Mouse (Mus musculus) E14TG2a.4 (cell line): ENCODE results near the gene Tor4a.

Experiments
- H3K27me3 ChIP-seq: 2 replicates; pipeline ENCODE4 v1.6.1; 2014; ENCODE audit warnings: low read length, control low read depth; ENCODE audit not compliant: insufficient read depth
- H3K36me3 ChIP-seq: 2 replicates; pipeline ENCODE4 v1.6.1; 2014; ENCODE audit warnings: low read length, control low read depth; ENCODE audit not compliant: insufficient read depth
- H3K4me1 ChIP-seq: replicated peaks from 2 replicates; pipeline ENCODE4 v1.6.1; 2014; ENCODE audit warnings: low read depth, low read length, control low read depth
- H3K4me3 ChIP-seq: replicated peaks from 2 replicates; pipeline ENCODE4 v1.5.1; 2014; ENCODE audit warnings: mild to moderate bottlenecking, low read length
- H3K9me3 ChIP-seq: 2 replicates; pipeline ENCODE4 v1.6.1; 2014; ENCODE audit warnings: low read length, control low read depth
- CTCF ChIP-seq: conservative IDR thresholded peaks from 2 replicates; pipeline ENCODE4 v1.5.1; 2014; ENCODE audit warnings: low read length
- NANOG ChIP-seq: IDR thresholded peaks from 2 replicates; pipeline ENCODE4 v1.6.1; 2014; ENCODE audit warnings: borderline replicate concordance, low read length, mixed read lengths
- POU5F1 ChIP-seq: IDR thresholded peaks from 2 replicates; pipeline ENCODE4 v1.6.1; 2014; ENCODE audit warnings: low read length, borderline replicate concordance

Tor4a gene

GRCm38 (mm10) chr2:25207593-25207992, 10.9 kb upstream of the Tor4a start:
- TF ChIP-seq POU5F1 = no peak
- no peak for TF ChIP-seq CTCF
- no peak for TF ChIP-seq NANOG
- H3K36me3 ChIP-seq = peaks cover 79% of the 10 kb centered on the region

GRCm38 (mm10) chr2:25203631-25204214, 7.0 kb upstream of the Tor4a start:
- Histone ChIP-seq H3K9me3 (no peaks in the 10 kb centered on the region), H3K27me3 (no peaks in the 10 kb centered on the region), H3K4me3 (no peak overlapping the region), H3K4me1 (peaks cover 24% of the 10 kb centered on the region), H3K36me3 (peaks cover 100% of the 10 kb centered on the region)
- no peak for TF ChIP-seq POU5F1
- no peak for TF ChIP-seq CTCF
- TF ChIP-seq NANOG = no peak

More at GRCm38 (mm10) chr2:25207593-25207992, 10.9 kb upstream of the Tor4a start:
- Histone ChIP-seq H3K9me3 (no peaks in the 10 kb centered on the region), H3K27me3 (0 out of 2 replicates have a peak, but pooled peaks cover 5% of the 10 kb centered on the region), H3K4me1 (peaks cover 33% of the 10 kb centered on the region), H3K4me3 (no peak overlapping the region)

- no peak for TF ChIP-seq NANOG
- no peak for TF ChIP-seq POU5F1
- no peak for TF ChIP-seq CTCF
- Histone ChIP-seq H3K4me1 (peaks cover 41% of the 10 kb centered on the region), H3K36me3 (peaks cover 77% of the 10 kb centered on the region), H3K27me3 (no peaks in the 10 kb centered on the region), H3K4me3 (no peak overlapping the region), H3K9me3 (no peaks in the 10 kb centered on the region)
Measured at GRCm38 (mm10) chr2:25200631-25201030, 3.9 kb upstream of the Tor4a start.

GRCm38 (mm10) chr2:25197946-25198345, 1.3 kb upstream of the Tor4a start:
- Histone ChIP-seq H3K4me3 (no peak overlapping the region), H3K9me3 (no peaks in the 10 kb centered on the region)
- no peak for TF ChIP-seq CTCF
- TF ChIP-seq POU5F1 = no peak
- TF ChIP-seq NANOG = no peak

GRCm38 (mm10) chr2:25197191-25197590, 505 bp upstream of the Tor4a start:
- no peak for TF ChIP-seq POU5F1
- no peak for TF ChIP-seq CTCF
- no peak for TF ChIP-seq NANOG
- peaks cover 70% of the 10 kb centered on the region for H3K4me1 ChIP-seq
- H3K9me3 ChIP-seq = no peaks in the 10 kb centered on the region
- H3K27me3 ChIP-seq = peaks cover 8% of the 10 kb centered on the region
- H3K4me3 ChIP-seq = peak overlapping the region; percentile 81
- H3K36me3 ChIP-seq = peaks cover 54% of the 10 kb centered on the region

More at GRCm38 (mm10) chr2:25197946-25198345, 1.3 kb upstream of the Tor4a start:
- H3K4me1 ChIP-seq = peaks cover 68% of the 10 kb centered on the region
- H3K27me3 ChIP-seq = peaks cover 8% of the 10 kb centered on the region
- H3K36me3 ChIP-seq = peaks cover 61% of the 10 kb centered on the region

GRCm38 (mm10) chr2:25195211-25196156, 1.2 kb downstream of the Tor4a start:
- TF ChIP-seq CTCF (no peak), NANOG (no peak), POU5F1 (no peak)
- H3K27me3 ChIP-seq = peaks cover 8% of the 10 kb centered on the region
- peaks cover 37% of the 10 kb centered on the region for H3K36me3 ChIP-seq
- H3K9me3 ChIP-seq = no peaks in the 10 kb centered on the region
- peak overlapping the region; percentile 81 for H3K4me3 ChIP-seq
- peaks cover 68% of the 10 kb centered on the region for H3K4me1 ChIP-seq

- no peaks in the 10 kb centered on the region for H3K9me3 ChIP-seq
- TF ChIP-seq POU5F1 (no peak), NANOG (no peak), CTCF (no peak)
- H3K4me1 ChIP-seq = peaks cover 60% of the 10 kb centered on the region
- H3K27me3 ChIP-seq = peaks cover 8% of the 10 kb centered on the region
- H3K36me3 ChIP-seq = peaks cover 28% of the 10 kb centered on the region
- H3K4me3 ChIP-seq = peak overlapping the region; percentile 81
Measured at GRCm38 (mm10) chr2:25194486-25195171, 2.1 kb downstream of the Tor4a start.

- TF ChIP-seq POU5F1 (no peak), CTCF (no peak), NANOG (no peak)
Measured at GRCm38 (mm10) chr2:25194006-25194405, 2.7 kb downstream of the Tor4a start.

More at GRCm38 (mm10) chr2:25194006-25194405, 2.7 kb downstream of the Tor4a start:
- H3K27me3 ChIP-seq = peaks cover 8% of the 10 kb centered on the region
- H3K4me1 ChIP-seq = peaks cover 59% of the 10 kb centered on the region
- peak overlapping the region; percentile 81 for H3K4me3 ChIP-seq
- H3K36me3 ChIP-seq = peaks cover 22% of the 10 kb centered on the region
- H3K9me3 ChIP-seq = no peaks in the 10 kb centered on the region
